Mouse (Mus musculus) frontal cortex, postnatal 36 days (tissue): Measurements from ENCODE around the gene Psmd12.

Source experiments
- DNase-seq, 2 experiments: peaks; one replicate each; pipeline ENCODE4 v3.0.0; 2022; ENCODE audit warnings: low spot score in 2 of 2

Gene Psmd12

DNA sequence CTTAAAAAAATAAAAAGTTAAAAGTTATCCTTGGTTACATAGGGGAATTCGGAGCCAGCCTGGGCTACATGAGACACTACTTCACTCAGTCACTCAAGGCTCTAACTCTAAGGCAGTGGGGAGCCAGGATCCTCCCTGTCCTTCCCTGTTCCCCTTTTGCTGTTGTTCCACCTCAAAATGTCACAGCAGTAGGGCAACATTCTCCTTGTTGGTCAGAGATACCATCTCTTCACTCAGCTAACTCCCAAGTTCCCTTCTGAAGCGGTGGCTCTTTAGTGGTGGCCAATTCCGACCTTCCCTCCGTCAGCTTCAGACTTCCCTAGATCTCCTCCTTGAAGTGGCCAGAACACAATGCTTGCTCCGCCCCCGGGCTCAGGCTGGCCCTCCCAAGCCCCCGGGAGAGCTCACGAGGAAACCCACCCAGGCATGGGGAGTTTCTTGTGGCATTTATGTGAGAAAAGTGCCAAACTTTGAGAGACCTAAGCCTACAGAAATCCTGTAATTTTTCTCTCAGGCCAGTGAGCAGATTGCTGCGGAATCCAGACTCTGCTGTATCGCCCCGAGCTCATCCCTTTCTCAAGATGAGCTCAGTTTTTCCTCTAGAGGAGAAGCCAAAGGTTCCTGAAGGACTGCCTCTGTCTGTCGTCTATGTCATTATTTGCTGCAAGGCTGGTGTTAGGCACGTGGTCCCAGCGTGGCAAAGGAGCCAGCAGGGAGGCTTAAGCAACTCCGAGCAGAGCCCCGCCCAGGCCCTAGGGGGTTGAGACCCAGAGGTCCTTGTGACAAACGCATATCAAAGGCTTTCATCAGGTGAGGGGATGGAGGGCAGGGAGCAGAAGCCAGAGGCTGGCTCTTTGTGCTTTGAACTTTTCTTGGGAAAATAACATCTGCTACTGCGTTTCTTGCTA, 31.3 kb downstream of the Psmd12 start:
- DNase-seq = no peak

DNA sequence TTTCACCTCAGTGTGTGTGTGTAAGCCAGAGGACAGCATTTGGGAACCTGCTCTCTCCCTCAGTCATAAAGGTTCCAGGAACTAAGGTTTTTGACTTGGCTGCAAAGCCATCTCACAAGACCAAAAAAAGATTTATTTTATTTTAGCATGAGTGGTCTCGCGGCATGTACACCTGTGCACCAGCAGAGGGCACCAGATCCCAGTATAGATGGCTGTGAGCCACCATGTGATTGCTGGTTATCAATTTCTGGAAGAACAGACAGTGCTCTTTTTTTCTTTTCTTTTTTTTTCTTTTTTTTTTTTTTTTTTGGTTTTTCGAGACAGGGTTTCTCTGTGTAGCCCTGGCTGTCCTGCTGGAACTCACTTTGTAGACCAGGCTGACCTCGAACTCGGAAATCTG, 32.7 kb downstream of the Psmd12 start:
- DNase-seq = peak; percentile 54 to 59

DNA sequence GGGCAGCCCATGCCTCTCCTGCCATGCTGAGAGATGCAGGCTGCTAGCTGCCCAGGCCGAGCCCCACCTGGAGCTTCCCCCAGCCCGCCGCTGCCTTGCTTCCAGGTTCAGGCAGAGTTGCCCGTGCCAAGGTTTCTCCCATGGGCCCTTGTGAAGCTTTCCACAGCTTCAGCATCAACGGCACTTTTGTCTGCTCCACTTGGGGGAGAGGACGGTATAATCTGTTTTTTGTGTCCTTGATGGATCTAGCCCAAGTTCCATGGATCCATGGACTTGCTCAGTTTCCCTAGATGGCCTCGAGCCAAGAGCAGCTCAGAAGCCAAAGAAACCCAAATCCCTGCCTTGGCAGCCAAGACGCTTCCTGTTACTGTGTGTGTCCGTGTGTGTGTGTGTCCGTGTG, 33.8 kb downstream of the Psmd12 start:
- no peak for DNase-seq

- no peak for DNase-seq
Measured at GRCm38 (mm10) chr11:107516387-107516786, 37.1 kb downstream of the Psmd12 start.

- no peak for DNase-seq
Measured at GRCm38 (mm10) chr11:107518645-107519429, 39.6 kb downstream of the Psmd12 start.

DNA sequence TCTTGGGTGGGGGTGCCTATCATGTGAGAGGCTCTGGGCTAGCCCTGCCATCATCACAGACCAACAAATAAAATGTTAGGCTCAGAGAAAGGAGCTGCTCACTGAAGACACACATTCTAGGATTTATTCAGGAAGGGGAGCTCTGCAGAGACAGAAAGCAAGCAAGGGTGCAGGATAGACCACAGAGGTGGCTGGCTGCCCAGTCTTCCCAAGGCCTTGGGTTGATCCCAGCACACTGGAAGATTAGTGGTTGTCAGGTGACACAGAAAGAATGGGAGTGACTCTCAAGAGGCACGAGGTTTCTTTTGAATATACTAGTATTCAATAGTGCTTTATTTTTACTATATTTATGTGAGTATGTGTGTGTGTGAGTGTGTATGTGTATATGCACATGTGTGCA, 41.9 kb downstream of the Psmd12 start:
- DNase-seq = no peak

- DNase-seq = no peak
Measured at GRCm38 (mm10) chr11:107524966-107525365, 45.7 kb downstream of the Psmd12 start.

DNA sequence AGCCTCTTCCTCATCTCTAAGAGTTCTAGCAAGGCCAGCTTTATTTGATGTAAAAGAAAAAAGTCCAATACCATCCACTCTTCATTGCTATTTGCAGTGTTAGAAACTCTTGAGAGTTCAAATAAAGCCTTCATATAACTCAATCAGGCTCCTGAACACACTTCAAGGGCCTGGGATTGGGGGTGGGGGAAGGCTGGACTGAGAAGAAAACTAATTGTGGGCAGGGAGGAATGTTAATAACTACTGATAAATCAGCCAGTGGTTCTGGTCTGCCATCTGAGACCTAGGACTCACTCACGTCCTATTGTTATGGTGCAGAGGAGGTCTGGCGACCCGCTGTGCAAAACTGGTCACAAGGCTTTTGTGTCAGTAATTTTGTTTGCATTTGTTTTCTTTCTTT, 48.3 kb downstream of the Psmd12 start:
- DNase-seq = no peak

- DNase-seq = no peak
Measured at GRCm38 (mm10) chr11:107529320-107529719, 50.0 kb downstream of the Psmd12 start.

DNA sequence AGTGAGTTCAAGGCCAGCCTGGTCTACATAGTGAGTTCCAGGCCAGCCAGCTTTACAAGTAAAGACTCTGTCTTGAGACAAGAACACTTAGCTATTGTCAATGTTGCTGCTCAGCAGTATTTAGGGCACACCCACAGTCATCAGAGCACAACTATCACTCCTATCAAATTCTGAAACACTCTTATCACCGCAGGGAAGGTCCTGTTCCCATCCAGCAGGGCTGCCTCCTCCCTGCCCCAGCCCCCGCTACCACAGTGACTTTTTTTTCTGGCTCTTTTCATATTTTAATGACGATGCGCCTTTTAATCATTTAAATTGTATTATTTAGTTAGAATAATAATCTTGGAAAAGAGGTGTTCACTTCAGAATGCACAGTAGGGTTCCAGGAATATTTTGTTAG, 52.2 kb downstream of the Psmd12 start:
- DNase-seq = no peak

- no peak for DNase-seq
Measured at GRCm38 (mm10) chr11:107532271-107532670, 53.0 kb downstream of the Psmd12 start.

- no peak for DNase-seq
Measured at GRCm38 (mm10) chr11:107538994-107539393, 59.7 kb downstream of the Psmd12 start.

GRCm38 (mm10) chr11:107540339-107540738, 61.1 kb downstream of the Psmd12 start:
- no peak for DNase-seq

GRCm38 (mm10) chr11:107545747-107546476, 66.6 kb downstream of the Psmd12 start:
- no peak for DNase-seq

GRCm38 (mm10) chr11:107546667-107547301, 67.5 kb downstream of the Psmd12 start:
- DNase-seq = no peak

DNA sequence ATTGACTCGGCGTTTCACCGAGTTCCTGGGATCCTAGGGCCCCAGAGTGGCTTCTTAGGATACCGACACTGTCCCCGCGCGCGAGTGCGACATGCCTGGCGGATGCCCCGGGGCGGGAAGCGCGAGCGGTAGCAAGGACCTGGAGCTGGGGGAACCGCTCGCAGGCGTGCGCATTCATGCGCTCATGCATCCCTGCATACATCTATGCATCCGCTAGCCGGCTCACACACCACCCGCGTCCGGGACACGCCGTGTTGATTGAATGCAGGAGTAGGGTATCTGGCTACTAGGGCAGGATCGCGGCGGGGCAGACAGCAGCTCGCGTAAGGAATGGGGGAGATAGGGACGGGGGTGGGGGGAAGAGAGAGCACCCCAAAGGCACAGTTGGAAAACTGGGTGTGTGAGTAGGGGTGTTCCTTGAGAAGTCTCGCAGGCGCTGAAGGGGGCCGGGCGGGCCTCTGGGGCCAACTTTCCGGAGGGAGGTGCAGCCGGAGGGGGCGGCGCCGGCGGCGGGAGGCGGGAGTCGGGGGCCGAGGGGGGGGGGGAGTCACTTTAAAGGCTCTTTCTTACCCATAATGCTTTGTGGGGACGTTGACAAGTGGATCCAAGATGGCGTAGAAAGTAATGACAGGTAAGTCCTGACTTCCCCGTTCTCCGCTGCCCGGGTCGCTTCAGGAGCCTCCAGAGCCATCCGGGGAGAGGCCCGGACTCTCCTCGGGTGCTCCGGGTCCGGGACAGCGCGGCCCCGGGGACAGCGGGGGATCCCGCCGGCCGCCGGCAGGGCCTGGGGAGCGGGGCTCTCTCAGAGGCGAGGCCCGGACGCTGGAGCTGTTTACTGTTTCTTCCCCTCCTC, 68.3 kb downstream of the Psmd12 start, which contains the start of gene Helz:
TSS of gene Helz (plus strand) at position 580 of the 853 bp plus-strand sequence.
- DNase-seq = peak; percentile 44 to 65

- DNase-seq = no peak
Measured at GRCm38 (mm10) chr11:107548204-107548975, 69.1 kb downstream of the Psmd12 start.
